In the genomic region with DNA sequence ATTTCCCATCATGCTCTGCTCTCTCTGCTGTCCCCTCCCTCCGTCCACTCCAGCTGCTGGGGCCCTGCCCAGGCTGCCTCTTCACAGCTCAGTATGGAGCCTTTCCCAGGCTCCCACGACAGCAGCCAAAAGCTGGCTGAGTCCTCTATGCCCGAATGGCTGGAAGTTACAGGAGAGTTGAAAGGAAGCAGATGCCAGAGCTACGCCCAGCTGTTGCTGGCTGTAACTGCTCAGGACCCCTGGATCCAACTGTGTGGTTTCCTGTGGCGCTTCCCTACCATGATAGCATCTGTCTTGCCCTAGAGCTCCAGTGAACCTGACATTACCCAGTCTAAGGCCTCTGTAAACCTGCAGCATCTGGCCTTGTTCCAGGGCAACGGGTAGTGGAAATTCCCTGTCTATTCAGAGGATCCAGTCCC, we compare ENCODE assay signal across 7 mouse cellular contexts. TPM values are rescaled to one million over a fixed set of nuclear protein-coding genes. Genes with fewer than 3 reads are reported as not detected.
DNase-seq lines count a peak whose midpoint lies in the region; ATAC-seq and TF ChIP-seq lines count a peak whose summit lies in the region.

No protein-coding gene starts in this region.

- no peaks in the 10 kb centered on the region for H3K36me3 ChIP-seq in lung, embryonic 16.5 days (ENCODE audit: control insufficient read depth, insufficient read depth, low read length)
- H3K36me3 ChIP-seq in intestine, postnatal 0 days (ENCODE audit: control insufficient read depth, insufficient read depth), result no peaks in the 10 kb centered on the region
- no peaks in the 10 kb centered on the region for H3K36me3 ChIP-seq in neural tube, embryonic 12.5 days

- DNase-seq in lung, postnatal 25 days (ENCODE audit: low spot score), result no peak
- peak; percentile 31 for DNase-seq in gastrocnemius, postnatal 25 days
- DNase-seq in frontal cortex, postnatal 10 days (ENCODE audit: low spot score in 2 of 2), result no peak

- peak overlapping the region; percentile 56 for H3K27ac ChIP-seq in lung, embryonic 16.5 days (ENCODE audit: low read length)
- H3K27ac ChIP-seq in intestine, postnatal 0 days (ENCODE audit: low read depth, low read length), result peak overlapping the region; percentile 15; the same call in 1 of the 2 replicates
- no peak overlapping the region for H3K27ac ChIP-seq in neural tube, embryonic 12.5 days

- H3K4me1 ChIP-seq in lung, embryonic 16.5 days (replicated peaks; ENCODE audit: control insufficient read depth, insufficient read depth, low read length), result peaks cover 6% of the 10 kb centered on the region
- no peaks in the 10 kb centered on the region for H3K4me1 ChIP-seq in intestine, postnatal 0 days (replicated peaks; ENCODE audit: control insufficient read depth, insufficient read depth, low read length)
- H3K4me1 ChIP-seq in neural tube, embryonic 12.5 days, result peaks cover 6% of the 10 kb centered on the region

- H3K9me3 ChIP-seq in lung, embryonic 16.5 days (ENCODE audit: control insufficient read depth, low read length), result no peaks in the 10 kb centered on the region
- no peaks in the 10 kb centered on the region for H3K9me3 ChIP-seq in intestine, postnatal 0 days (ENCODE audit: control insufficient read depth)
- H3K9me3 ChIP-seq in neural tube, embryonic 12.5 days, result no peaks in the 10 kb centered on the region

- peak overlapping the region; percentile 10; the same call in 1 of the 2 replicates for H3K9ac ChIP-seq in lung, embryonic 16.5 days (ENCODE audit: low read length)
- H3K9ac ChIP-seq in intestine, postnatal 0 days (ENCODE audit: low read depth, low read length), result no peak overlapping the region
- no peak overlapping the region for H3K9ac ChIP-seq in neural tube, embryonic 12.5 days

- WGBS in lung, embryonic 16.5 days, result 18% methylated on average over 6 of the region's 6 CpGs
- 38% methylated on average over 6 of the region's 6 CpGs for WGBS in intestine, postnatal 0 days
- 43% methylated on average over 6 of the region's 6 CpGs for WGBS in neural tube, embryonic 12.5 days

- no peak for TF ChIP-seq CTCF in intestine, postnatal 0 days (IDR thresholded peaks at IDR 0.05; ENCODE audit: low read depth)

- peak; percentile 87 for ATAC-seq in lung, embryonic 16.5 days (ENCODE audit: low read depth)
- ATAC-seq in intestine, postnatal 0 days, result no peak
- no peak for ATAC-seq in neural tube, embryonic 12.5 days (ENCODE audit: low FRiP score, low read depth)
- ATAC-seq in megakaryocyte, adult 5-6 weeks (ENCODE audit: poor library complexity, severe bottlenecking), result no peak

- peak overlapping the region; percentile 35 for H3K4me2 ChIP-seq in lung, embryonic 16.5 days (ENCODE audit: low read depth, low read length)
- H3K4me2 ChIP-seq in intestine, postnatal 0 days (replicated peaks; ENCODE audit: low read depth), result 0 out of 2 replicates have a peak overlapping the region, but pooled peaks have one; percentile 1
- H3K4me2 ChIP-seq in neural tube, embryonic 12.5 days (replicated peaks), result 0 out of 2 replicates have a peak overlapping the region, but pooled peaks have one; percentile 5

- H3K27me3 ChIP-seq in lung, embryonic 16.5 days (ENCODE audit: control insufficient read depth, insufficient read depth, low read depth, low read length), result no peaks in the 10 kb centered on the region
- no peaks in the 10 kb centered on the region for H3K27me3 ChIP-seq in intestine, postnatal 0 days (replicated peaks; ENCODE audit: control insufficient read depth, insufficient read depth, low read length)
- peaks cover 4% of the 10 kb centered on the region; the same call in 1 of the 2 replicates for H3K27me3 ChIP-seq in neural tube, embryonic 12.5 days (replicated peaks)

- no peak overlapping the region for H3K4me3 ChIP-seq in lung, embryonic 16.5 days (ENCODE audit: low read length)
- H3K4me3 ChIP-seq in intestine, postnatal 0 days (ENCODE audit: low read depth, low read length), result no peak overlapping the region
- H3K4me3 ChIP-seq in neural tube, embryonic 12.5 days, result no peak overlapping the region

RNA-seq across cellular contexts. Expression of a gene that starts 20.6 kb away (rescaled TPM):
- 2.4 and 2.5 TPM in 2 replicates for polyA plus RNA-seq in lung, embryonic 16.5 days (2015; fragmentation: Nextera tagmentation; extraction: Ambion mirVana)
- not detected for total RNA-seq in gastrocnemius, postnatal 25 days (2021)
- 0.72 and 0.77 TPM in 2 replicates for polyA plus RNA-seq in intestine, postnatal 0 days (2015; fragmentation: Nextera tagmentation; extraction: Ambion mirVana)
- 0.89 TPM in 2 replicates for polyA plus RNA-seq in neural tube, embryonic 12.5 days (2016; fragmentation: Nextera tagmentation; extraction: Ambion mirVana)
- total RNA-seq in megakaryocyte, adult 5-6 weeks (2015), result not detected in 2 replicates
- total RNA-seq in megakaryocyte, adult 5-6 weeks (2017), result not detected in 2 replicates
